Mouse (Mus musculus): Measurements from ENCODE around the gene Pithd1. TPM values are rescaled to one million over a fixed set of nuclear protein-coding genes. Genes with fewer than 3 reads are reported as not detected.

The Pithd1 gene
- total and polyA plus RNA-seq, 3 experiments = 62.8 to 77.7 TPM; not detected in 1

- H3K4me3 ChIP-seq (ENCODE audit: control insufficient read depth in 1 of 2, insufficient read depth in 1 of 2, low read depth in 2 of 2, low read length in 2 of 2) = peak overlapping the region; percentile 39 to 42
- peak overlapping the region; percentile 53 for H3K9ac ChIP-seq (ENCODE audit: control insufficient read depth, low read depth, low read length, poor library complexity, severe bottlenecking)
- peaks cover 13 to 30% of the 10 kb centered on the region in 2 experiments for H3K4me1 ChIP-seq (ENCODE audit: control insufficient read depth in 1 of 2, insufficient read depth in 2 of 2, low read length in 2 of 2)
- H3K79me2 ChIP-seq (ENCODE audit: control insufficient read depth, insufficient read depth, low read length, poor library complexity) = no peaks in the 10 kb centered on the region; the same call in 1 of the 2 replicates
- peaks cover 0 to 17% of the 10 kb centered on the region in 2 experiments; a peak in 2 of 4 replicates for H3K36me3 ChIP-seq (ENCODE audit: control insufficient read depth in 1 of 2, insufficient read depth in 2 of 2, low read length in 2 of 2)
- no peaks in the 10 kb centered on the region for H3K9me3 ChIP-seq (replicated peaks; ENCODE audit: insufficient read depth, low read length)
- H3K27ac ChIP-seq (ENCODE audit: control insufficient read depth, low read depth, low read length) = peak overlapping the region; percentile 59
- DNase-seq (ENCODE audit: low read depth, low spot score) = peak; percentile 78
- H3K27me3 ChIP-seq (ENCODE audit: control insufficient read depth in 1 of 2, insufficient read depth in 2 of 2, low read length in 2 of 2) = no peaks in the 10 kb centered on the region
- TF ChIP-seq EP300 (IDR thresholded peaks at IDR 0.05; ENCODE audit: low read depth in 1 of 2, low read length in 2 of 2) (peak; percentile 55 to 59; a peak in 3 of 4 replicates), ZC3H11A (IDR thresholded peaks at IDR 0.05; ENCODE audit: low read depth, low read length) (peak; percentile 11; the same call in 1 of the 2 replicates), ZNF384 (IDR thresholded peaks at IDR 0.05; ENCODE audit: low read depth, low read length) (no peak), ELF1 (IDR thresholded peaks at IDR 0.05; ENCODE audit: low read depth, low read length) (0 out of 2 replicates have a peak, but pooled peaks have one; percentile 27), BHLHE40 (IDR thresholded peaks at IDR 0.05; ENCODE audit: borderline replicate concordance, low read depth, low read length) (no peak), ZMIZ1 (IDR thresholded peaks at IDR 0.05; ENCODE audit: low read depth, low read length) (no peak), CHD1 (IDR thresholded peaks at IDR 0.05; ENCODE audit: low read depth, low read length) (no peak), MYB (IDR thresholded peaks at IDR 0.05; ENCODE audit: low read depth, low read length) (no peak), KAT2A (conservative IDR thresholded peaks at IDR 0.05; ENCODE audit: low read depth, low read length) (no peak), GATA1 (IDR thresholded peaks at IDR 0.05; ENCODE audit: low read depth, low read length) (peak; percentile 47), TBP (IDR thresholded peaks at IDR 0.05; ENCODE audit: low read depth, low read length) (peak; percentile 48; the same call in 1 of the 2 replicates), NRF1 (IDR thresholded peaks at IDR 0.05; ENCODE audit: insufficient read depth, low read depth, low read length, poor library complexity, severe bottlenecking) (no peak), POLR2AphosphoS5 (IDR thresholded peaks at IDR 0.05; ENCODE audit: borderline replicate concordance, low read depth, low read length) (no peak), RCOR1 (IDR thresholded peaks at IDR 0.05; ENCODE audit: low read depth, low read length) (peak; percentile 55), MAFK (IDR thresholded peaks at IDR 0.05; ENCODE audit: borderline replicate concordance, low read depth, low read length) (0 out of 2 replicates have a peak, but pooled peaks have one; percentile 45), GABPA (IDR thresholded peaks at IDR 0.05; ENCODE audit: low read depth, low read length) (no peak), E2F4 (IDR thresholded peaks at IDR 0.05; ENCODE audit: borderline replicate concordance, low read depth, low read length) (no peak), USF2 (IDR thresholded peaks at IDR 0.05; ENCODE audit: borderline replicate concordance in 1 of 2, insufficient read depth in 1 of 2, low read depth in 1 of 2, low read length in 2 of 2) (no peak), MYC (IDR thresholded peaks at IDR 0.05; ENCODE audit: low read depth, low read length) (no peak), NELFE (IDR thresholded peaks at IDR 0.05; ENCODE audit: low read depth, low read length) (no peak), HCFC1 (IDR thresholded peaks at IDR 0.05; ENCODE audit: low read depth, low read length) (0 out of 2 replicates have a peak, but pooled peaks have one; percentile 39), ZKSCAN1 (IDR thresholded peaks at IDR 0.05; ENCODE audit: low read depth, low read length) (no peak), ETS1 (IDR thresholded peaks at IDR 0.05; ENCODE audit: low read depth, low read length) (0 out of 2 replicates have a peak, but pooled peaks have one; percentile 46), SMC3 (IDR thresholded peaks at IDR 0.05; ENCODE audit: low read depth, low read length) (no peak), CTCF (IDR thresholded peaks at IDR 0.05 in 2 of 3, conservative IDR thresholded peaks at IDR 0.05 in 1 of 3; ENCODE audit: control insufficient read depth in 1 of 3, insufficient read depth in 1 of 3, low read depth in 2 of 3, low read length in 3 of 3, poor library complexity in 1 of 3, severe bottlenecking in 1 of 3) (no peak), SIN3A (IDR thresholded peaks at IDR 0.05; ENCODE audit: low read length) (peak; percentile 94), TAL1 (IDR thresholded peaks at IDR 0.05; ENCODE audit: low read length) (peak; percentile 60; the same call in 1 of the 2 replicates), USF1 (IDR thresholded peaks at IDR 0.05; ENCODE audit: low read depth, low read length) (no peak), MAX (IDR thresholded peaks at IDR 0.05; ENCODE audit: low read length) (peak; percentile 65), TCF12 (IDR thresholded peaks at IDR 0.05; ENCODE audit: low read depth, low read length) (peak; percentile 63; the same call in 1 of the 2 replicates), MAZ (IDR thresholded peaks at IDR 0.05; ENCODE audit: low read depth, low read length) (no peak), MXI1 (IDR thresholded peaks at IDR 0.05; ENCODE audit: low read depth, low read length) (peak; percentile 92), UBTF (IDR thresholded peaks at IDR 0.05; ENCODE audit: borderline replicate concordance, insufficient read depth, low read depth, low read length) (no peak), JUND (IDR thresholded peaks at IDR 0.05; ENCODE audit: low read depth, low read length) (no peak)
Measured at GRCm38 (mm10) chr4:136030968-136031909, 44.2 kb upstream of the Pithd1 start.
